9 mouse cellular contexts compared by ENCODE assay signal in the genomic region with DNA sequence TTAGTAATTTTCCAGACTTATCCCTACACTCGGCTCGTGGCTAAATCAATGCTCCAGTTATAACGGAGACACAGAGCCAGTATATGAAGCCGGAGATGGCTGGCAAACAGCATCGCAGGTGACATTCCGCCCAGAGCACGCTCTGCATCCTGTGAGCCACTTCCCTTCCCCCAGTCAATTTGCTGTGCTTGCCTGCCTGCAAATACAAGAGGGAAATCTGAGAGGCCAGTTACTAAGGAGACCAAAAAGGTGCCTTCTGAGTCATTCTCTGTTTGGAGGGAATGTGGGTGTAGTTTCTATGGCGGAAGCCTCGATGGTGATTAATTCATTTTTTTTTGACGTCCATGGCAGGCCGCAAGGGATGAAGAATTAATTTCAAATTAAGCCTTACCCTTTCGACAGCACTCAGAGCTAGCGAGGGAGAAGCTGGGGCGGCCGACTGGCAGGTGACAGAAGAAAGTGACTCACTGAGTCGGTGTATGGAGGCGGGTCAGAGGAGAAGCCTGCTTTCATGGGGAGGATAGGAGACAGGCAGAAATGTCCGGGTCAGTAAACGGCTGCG.
DNase-seq lines count a peak whose midpoint lies in the region; ATAC-seq lines count a peak whose summit lies in the region.
"Had no signal": no experiment of that assay in that cellular context is flagged by ENCODE, and none has a peak within 500 bp of the region (broad histone marks: within the 10 kb centered on the region; RNA-seq: fewer than 3 reads in every experiment).

No protein-coding gene starts in this region.

- no peak overlapping the region for H3K27ac ChIP-seq in limb, embryonic 11.5 days (replicated peaks; ENCODE audit: low read depth, low read length)
- no peak overlapping the region for H3K27ac ChIP-seq in limb, embryonic 10.5 days
- no peak overlapping the region for H3K27ac ChIP-seq in embryonic facial prominence, embryonic 13.5 days
- peak overlapping the region; percentile 44 for H3K27ac ChIP-seq in midbrain, embryonic 16.5 days (ENCODE audit: low read length)
- H3K27ac ChIP-seq: neural tube, embryonic 12.5 days had no signal

- peak; percentile 37 for DNase-seq in limb, embryonic 11.5 days (ENCODE audit: low spot score)
- DNase-seq in limb, embryonic 10.5 days (ENCODE audit: low spot score), result no peak
- DNase-seq in R1 (ENCODE audit: low read depth, low spot score), result peak; percentile 72
- DNase-seq in induced T-regulatory cell, adult 2 months (ENCODE audit: low read depth), result peak; percentile 34
- no peak for DNase-seq in spleen, postnatal 14 days (ENCODE audit: low spot score in 2 of 2)
- DNase-seq in ovary, postnatal 36 days (ENCODE audit: low spot score), result no peak

- H3K36me3 ChIP-seq in limb, embryonic 11.5 days (ENCODE audit: control insufficient read depth, insufficient read depth, low read length), result no peaks in the 10 kb centered on the region
- no peaks in the 10 kb centered on the region for H3K36me3 ChIP-seq in limb, embryonic 10.5 days
- no peaks in the 10 kb centered on the region for H3K36me3 ChIP-seq in embryonic facial prominence, embryonic 13.5 days
- H3K36me3 ChIP-seq in midbrain, embryonic 16.5 days (ENCODE audit: control insufficient read depth, insufficient read depth, low read length), result no peaks in the 10 kb centered on the region
- H3K36me3 ChIP-seq: neural tube, embryonic 12.5 days had no signal

- no peak overlapping the region for H3K9ac ChIP-seq in limb, embryonic 11.5 days (ENCODE audit: low read length)
- no peak overlapping the region for H3K9ac ChIP-seq in embryonic facial prominence, embryonic 13.5 days
- peak overlapping the region; percentile 8; the same call in 1 of the 2 replicates for H3K9ac ChIP-seq in midbrain, embryonic 16.5 days (ENCODE audit: low read depth, low read length)
- H3K9ac ChIP-seq: neural tube, embryonic 12.5 days had no signal

- H3K9me3 ChIP-seq in limb, embryonic 11.5 days (ENCODE audit: control insufficient read depth, low read length), result no peaks in the 10 kb centered on the region
- H3K9me3 ChIP-seq in limb, embryonic 10.5 days (replicated peaks), result no peaks in the 10 kb centered on the region
- H3K9me3 ChIP-seq in embryonic facial prominence, embryonic 13.5 days, result no peaks in the 10 kb centered on the region
- no peaks in the 10 kb centered on the region for H3K9me3 ChIP-seq in midbrain, embryonic 16.5 days (replicated peaks; ENCODE audit: control insufficient read depth, low read length, poor library complexity, severe bottlenecking)
- H3K9me3 ChIP-seq: neural tube, embryonic 12.5 days had no signal

- no peak overlapping the region for H3K4me3 ChIP-seq in limb, embryonic 11.5 days (ENCODE audit: low read depth, low read length)
- H3K4me3 ChIP-seq in limb, embryonic 10.5 days, result no peak overlapping the region
- H3K4me3 ChIP-seq in embryonic facial prominence, embryonic 13.5 days, result no peak overlapping the region
- peak overlapping the region; percentile 1; the same call in 1 of the 2 replicates for H3K4me3 ChIP-seq in midbrain, embryonic 16.5 days (ENCODE audit: low read depth, low read length)
- H3K4me3 ChIP-seq: neural tube, embryonic 12.5 days had no signal

- 56% methylated on average over 20 of the region's 20 CpGs for whole genome bisulfite sequencing in limb, embryonic 11.5 days
- WGBS in limb, embryonic 10.5 days, result 64% methylated on average over 20 of the region's 20 CpGs
- WGBS in embryonic facial prominence, embryonic 13.5 days, result 35% methylated on average over 20 of the region's 20 CpGs
- 29% methylated on average over 20 of the region's 20 CpGs for WGBS in midbrain, embryonic 16.5 days

- H3K4me2 ChIP-seq in limb, embryonic 11.5 days (ENCODE audit: low read depth, severe bottlenecking), result no peak overlapping the region; the same call in 1 of the 2 replicates
- H3K4me2 ChIP-seq in embryonic facial prominence, embryonic 13.5 days, result peak overlapping the region; percentile 39
- peak overlapping the region; percentile 35 for H3K4me2 ChIP-seq in midbrain, embryonic 16.5 days (ENCODE audit: low read length)
- H3K4me2 ChIP-seq: neural tube, embryonic 12.5 days had no signal

- no peak; the same call in 1 of the 2 replicates for ATAC-seq in limb, embryonic 11.5 days (ENCODE audit: insufficient number of reproducible peaks, low FRiP score, low TSS enrichment, low read depth)
- no peak for ATAC-seq in embryonic facial prominence, embryonic 13.5 days (ENCODE audit: insufficient number of reproducible peaks, insufficient read depth, low FRiP score, low TSS enrichment, low read depth)
- peak; percentile 94 for ATAC-seq in midbrain, embryonic 16.5 days

- no peaks in the 10 kb centered on the region for H3K27me3 ChIP-seq in limb, embryonic 11.5 days (ENCODE audit: control insufficient read depth, insufficient read depth, low read length)
- no peaks in the 10 kb centered on the region for H3K27me3 ChIP-seq in limb, embryonic 10.5 days (ENCODE audit: low read depth, poor library complexity, severe bottlenecking)
- no peaks in the 10 kb centered on the region for H3K27me3 ChIP-seq in embryonic facial prominence, embryonic 13.5 days
- H3K27me3 ChIP-seq in midbrain, embryonic 16.5 days (ENCODE audit: control insufficient read depth, insufficient read depth, low read depth, low read length), result no peaks in the 10 kb centered on the region
- H3K27me3 ChIP-seq: neural tube, embryonic 12.5 days had no signal

- no peaks in the 10 kb centered on the region for H3K4me1 ChIP-seq in limb, embryonic 11.5 days (ENCODE audit: control insufficient read depth, insufficient read depth, low read length)
- H3K4me1 ChIP-seq in limb, embryonic 10.5 days, result peaks cover 11% of the 10 kb centered on the region
- peaks cover 9% of the 10 kb centered on the region; the same call in 1 of the 2 replicates for H3K4me1 ChIP-seq in embryonic facial prominence, embryonic 13.5 days
- peaks cover 6% of the 10 kb centered on the region; the same call in 1 of the 2 replicates for H3K4me1 ChIP-seq in midbrain, embryonic 16.5 days (ENCODE audit: control insufficient read depth, insufficient read depth, low read length)
- H3K4me1 ChIP-seq: neural tube, embryonic 12.5 days had no signal

Comparison
In these comparisons a context has a peak if more than half of its experiments do, and no peak if none do; other contexts are left out.
1. DNase-seq: peak in limb, embryonic 11.5 days (single experiment), R1 (single experiment) and induced T-regulatory cell, adult 2 months (single experiment); none in limb, embryonic 10.5 days (single experiment), spleen, postnatal 14 days (0 of 2) and ovary, postnatal 36 days (single experiment).